Mouse (Mus musculus) layer of hippocampus, adult 9-10 months (tissue): ENCODE measurements around the gene Slc39a10.

Experiments
- DNase-seq: peaks from one replicate; pipeline ENCODE4 v3.0.0; 2022; ENCODE audit warnings: low spot score

Slc39a10 gene

DNA sequence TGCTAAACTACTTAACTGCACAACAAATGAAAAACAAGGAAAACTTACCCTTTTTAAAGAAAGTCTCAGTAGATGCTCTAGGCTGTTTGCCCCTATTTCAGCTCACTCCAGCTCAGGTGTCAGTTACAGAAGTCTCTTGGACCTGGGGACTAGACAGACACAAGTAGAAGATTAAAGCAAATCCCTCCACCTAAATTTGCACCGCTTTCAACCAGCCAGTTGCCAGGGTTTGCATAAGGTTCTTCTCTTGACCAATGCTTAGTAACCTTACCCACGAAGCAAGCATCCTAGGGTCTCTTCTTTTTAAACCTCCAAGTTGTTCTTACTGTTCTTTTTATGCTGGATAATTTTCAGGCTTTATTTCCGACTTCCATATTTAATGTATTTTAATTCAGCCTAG is at the start of gene Slc39a10:
TSS of gene Slc39a10 (minus strand) at position 101 of the 400 bp plus-strand sequence.
- DNase-seq = no peak

DNA sequence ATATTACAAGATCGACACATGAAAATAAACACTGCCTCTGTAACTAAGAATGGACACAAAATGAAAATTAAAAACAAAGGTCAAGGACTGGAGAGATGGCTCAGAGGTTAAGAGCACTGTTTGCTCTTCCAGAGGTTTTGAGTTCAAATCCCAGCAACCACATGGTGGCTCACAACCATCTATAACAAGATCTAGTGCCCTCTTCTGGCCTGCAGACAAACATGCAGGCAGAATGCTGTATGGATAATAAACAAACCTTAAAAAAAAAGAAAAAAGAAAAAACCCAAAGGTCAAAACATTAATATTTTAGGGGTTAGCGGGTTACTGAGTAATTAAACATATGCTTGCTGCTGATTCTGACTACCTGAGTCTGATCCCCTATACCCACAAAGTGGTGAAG is 46.6 kb upstream of the Slc39a10 start:
- DNase-seq = no peak

DNA sequence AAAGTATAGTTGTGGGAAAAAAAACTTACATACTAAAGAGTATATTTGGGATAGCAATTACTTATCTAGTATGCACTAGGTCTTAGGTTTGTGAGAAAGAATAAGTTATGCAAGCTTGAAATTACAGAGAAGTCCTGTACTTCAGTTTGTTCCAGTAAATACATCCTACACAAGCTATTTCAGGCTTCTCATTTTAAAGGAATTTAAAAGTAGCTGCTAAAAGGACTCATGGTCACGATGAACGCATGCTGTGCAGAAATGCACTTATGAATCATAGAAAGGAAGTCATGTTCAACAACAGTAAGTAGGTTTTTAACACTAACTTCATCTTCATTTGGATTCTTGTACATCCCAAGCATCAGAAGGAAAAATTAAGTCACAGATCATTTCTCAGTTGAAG is 45.0 kb upstream of the Slc39a10 start:
- no peak for DNase-seq

DNA sequence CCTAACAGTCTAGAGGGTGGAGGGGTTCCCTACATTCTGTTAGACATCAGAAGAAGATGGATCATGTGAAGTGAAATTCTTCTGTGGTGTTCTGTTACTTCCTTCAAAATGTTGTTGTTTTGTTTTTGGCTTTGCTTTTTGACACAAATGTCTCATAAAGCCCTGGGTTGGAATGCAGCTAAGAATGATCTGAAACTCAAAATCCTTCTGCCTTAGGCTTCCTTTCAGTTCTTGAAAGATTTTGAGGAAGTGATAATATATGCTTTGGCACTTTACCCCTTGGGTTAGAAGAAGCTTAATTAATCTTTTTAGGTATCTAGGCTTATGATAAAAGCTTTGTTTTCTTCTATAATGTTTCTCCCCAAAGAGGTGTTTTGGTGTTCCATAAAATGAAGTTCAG is 34.5 kb upstream of the Slc39a10 start:
- no peak for DNase-seq

DNA sequence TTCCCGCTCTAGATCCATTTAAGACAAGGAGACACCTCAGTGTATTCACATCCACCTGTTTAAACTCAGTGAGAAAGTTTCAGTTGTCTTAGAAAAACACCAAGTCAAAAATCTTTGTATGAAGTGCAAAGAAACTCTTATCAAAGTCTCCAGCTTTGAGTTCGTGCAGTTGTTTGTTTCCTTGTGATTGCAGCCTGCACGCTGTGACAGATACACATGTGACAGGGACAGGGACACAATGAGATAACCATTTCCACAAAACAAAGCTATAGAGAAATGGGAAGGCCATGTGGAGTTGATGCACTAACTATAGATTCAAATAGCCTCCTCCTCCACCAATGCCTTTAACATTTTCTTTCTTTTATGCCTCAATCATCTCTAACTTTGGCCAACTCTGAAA is 33.6 kb upstream of the Slc39a10 start:
- no peak for DNase-seq

DNA sequence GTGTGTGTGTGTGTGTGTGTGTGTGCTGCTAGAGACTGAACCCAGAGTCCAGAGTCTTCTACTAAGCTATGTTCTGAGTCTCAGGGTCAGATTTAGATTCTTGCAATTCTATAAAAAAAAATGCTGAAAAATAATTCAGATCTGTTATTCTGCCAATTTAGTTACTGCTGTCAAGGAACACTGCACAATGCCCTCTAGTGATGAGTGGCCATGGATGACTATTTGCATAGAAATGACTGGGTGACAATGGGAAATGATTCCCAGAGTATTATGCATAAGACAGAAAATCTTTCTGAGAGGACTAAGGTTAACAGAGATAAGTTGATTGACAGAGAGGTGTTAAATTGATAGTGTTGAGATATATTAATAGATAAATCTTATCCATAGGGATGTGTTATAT is 32.3 kb upstream of the Slc39a10 start:
- DNase-seq = no peak

DNA sequence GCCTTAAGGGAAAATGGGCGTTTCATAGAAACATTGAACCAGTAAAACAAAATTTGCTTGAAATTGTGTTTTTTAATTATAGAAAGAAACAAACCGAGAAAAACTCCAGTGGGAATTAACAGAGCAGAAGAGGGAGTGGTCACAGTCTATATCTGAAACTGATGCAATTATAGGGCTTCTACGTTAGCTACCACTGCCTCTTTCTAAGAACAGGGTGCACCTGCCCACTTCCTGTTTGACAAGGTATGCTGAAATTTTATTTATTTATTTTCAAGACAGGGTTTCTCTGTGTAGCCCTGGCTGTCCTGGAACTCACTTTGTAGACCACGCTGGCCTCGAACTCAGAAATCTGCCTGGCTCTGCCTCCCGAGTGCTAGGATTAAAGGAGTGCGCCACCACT is 30.3 kb upstream of the Slc39a10 start:
- no peak for DNase-seq

DNA sequence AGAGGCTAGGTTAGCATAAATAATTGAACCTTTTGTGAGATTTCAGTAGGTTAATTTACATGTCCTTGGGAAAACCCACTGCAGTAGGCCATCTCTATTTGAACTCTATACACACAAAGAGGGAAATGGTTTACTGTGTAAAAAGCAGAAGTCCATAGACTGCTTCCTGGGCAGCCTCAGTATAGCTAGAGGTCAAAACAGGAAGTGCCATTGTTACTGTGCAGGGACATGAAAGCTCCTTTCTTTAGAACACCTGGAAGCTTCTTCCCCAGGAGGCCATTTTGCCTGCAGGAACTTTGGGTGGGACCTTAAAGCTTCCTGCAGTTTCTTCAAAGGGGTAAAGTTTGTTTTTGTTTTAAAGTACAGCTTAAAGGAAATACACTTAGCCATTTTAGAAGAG is 29.0 kb upstream of the Slc39a10 start:
- DNase-seq = no peak

DNA sequence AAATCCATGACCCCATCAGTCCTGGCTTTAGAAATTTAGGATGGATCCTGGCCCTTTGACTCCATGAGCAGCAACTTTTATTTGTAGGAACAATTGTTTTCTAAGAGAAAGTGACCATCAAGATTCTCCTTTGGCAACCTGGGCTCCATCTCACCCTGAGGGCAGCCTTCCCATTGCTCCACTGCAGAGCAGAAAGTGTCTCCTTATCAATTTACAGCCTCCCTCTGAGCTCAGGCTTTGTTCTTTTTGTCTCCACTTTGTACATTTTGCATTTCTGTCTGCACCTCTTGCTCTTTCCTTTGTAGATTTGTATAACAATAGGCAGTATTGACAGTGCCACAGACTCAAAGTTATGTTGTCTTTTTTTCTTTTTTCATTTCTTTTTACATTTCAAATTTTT is 23.6 kb upstream of the Slc39a10 start:
- DNase-seq = no peak

DNA sequence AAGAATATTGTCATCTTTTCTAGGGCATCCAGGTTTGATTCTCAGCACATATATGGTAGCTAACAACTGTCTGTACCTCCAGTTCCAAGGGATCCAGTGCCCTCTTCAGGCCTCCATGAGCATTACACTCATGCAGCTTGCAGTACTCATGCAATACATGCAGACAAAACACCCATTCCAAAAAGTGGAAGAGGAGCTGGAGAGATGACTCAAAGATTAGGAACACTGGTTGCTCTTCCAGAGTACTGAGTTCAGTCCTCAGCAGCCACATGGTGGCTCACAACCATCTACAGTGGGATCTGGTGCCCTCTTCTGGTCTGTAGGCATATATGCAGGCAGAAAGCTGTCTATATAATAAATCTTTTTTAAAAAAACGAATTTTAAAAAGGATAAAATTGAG is 21.7 kb upstream of the Slc39a10 start:
- DNase-seq = no peak

DNA sequence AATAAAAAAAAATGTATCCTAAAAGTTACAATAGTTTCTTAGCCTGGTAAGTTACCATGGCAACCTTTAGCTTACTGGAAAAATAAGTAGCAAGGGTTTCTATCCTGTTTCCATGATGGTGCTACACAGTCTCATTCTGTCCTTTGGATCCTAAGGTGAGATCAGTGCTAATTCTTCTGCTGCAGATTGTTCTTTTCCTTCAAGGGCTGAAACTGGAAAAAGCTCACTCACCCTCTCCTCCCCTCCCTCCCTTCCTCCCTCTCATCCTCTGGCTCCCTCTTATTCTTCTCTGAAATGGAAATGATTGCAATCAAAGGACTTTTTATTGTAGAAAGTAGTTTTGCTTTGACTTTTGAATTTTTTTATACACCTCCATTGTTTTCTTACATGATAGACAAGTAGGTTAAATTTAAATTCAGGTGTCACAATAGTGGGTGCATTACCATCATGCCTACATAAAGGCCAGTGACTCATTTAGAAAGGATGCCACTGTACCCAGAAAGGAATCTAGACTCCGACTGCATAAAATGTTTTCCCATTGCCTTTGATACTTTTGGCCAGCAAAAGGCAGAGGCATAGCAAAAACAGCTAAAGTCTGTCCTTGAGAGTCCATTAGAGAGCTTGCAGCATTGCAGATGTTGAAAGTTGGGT is 20.0 kb upstream of the Slc39a10 start:
- DNase-seq = no peak

DNA sequence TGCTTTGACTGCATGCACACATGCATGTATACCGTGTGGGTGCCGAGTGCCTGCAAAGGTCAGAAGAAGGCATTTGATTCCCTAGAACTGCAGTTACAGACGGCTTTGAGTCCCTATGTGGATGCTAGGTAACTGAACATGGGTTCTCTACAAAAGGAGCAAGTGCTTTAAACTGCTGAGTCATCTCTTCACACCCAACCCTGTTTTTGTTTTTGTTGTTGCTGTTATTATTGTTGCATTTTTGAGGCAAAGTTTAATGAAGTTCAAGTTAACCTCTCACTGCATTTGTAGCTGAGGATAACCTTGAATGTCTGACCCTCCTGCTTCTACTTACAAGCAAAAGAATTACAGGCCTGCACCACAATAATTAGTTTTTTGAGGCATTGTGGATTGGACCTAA is 17.5 kb upstream of the Slc39a10 start:
- DNase-seq = no peak

DNA sequence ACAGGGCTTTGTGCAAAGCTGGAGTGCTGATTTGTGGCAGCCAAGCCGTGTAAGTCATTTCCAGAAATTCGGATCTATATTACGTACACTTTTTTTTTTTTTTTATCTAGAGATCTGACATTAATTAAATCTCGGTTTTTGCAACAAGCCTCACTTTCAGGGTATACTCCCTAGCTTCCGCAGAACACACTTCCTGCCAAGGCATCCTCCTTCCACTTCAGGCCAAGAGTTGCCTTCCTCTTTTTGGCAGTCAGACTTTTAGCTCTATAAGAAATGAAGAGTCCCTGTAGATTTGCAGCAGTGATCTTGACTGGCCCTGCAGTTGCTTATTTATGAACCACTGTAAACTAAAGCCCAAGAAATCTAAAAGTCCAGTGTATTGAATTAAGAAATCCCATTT is 13.1 kb upstream of the Slc39a10 start:
- DNase-seq = no peak

DNA sequence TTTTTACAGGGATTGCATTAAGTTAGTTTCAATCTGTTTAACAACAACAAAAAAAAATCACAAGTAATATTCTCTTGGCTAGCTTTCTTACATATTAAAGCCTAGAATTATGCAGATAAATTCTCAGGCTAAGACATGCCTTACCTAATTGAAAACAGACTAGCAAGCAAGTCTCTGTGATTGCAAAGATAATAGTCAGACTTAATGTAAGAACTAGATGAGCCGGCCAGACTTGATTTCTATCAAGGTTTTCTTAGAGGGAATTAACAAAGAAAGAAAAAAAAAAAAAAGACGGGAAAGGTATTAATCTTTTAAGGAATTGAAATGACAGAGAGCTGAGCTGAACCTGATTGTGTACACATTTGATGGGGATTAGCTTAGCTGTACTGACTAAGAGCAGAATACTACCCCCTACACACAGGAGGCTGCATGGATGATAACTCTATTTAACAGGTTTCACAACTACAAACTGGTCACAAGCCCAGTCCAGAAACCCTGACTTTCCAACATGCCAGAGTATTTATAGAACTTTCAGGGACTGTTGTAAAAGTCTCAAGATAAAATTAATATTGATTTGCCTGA is 9.5 kb upstream of the Slc39a10 start:
- no peak for DNase-seq

DNA sequence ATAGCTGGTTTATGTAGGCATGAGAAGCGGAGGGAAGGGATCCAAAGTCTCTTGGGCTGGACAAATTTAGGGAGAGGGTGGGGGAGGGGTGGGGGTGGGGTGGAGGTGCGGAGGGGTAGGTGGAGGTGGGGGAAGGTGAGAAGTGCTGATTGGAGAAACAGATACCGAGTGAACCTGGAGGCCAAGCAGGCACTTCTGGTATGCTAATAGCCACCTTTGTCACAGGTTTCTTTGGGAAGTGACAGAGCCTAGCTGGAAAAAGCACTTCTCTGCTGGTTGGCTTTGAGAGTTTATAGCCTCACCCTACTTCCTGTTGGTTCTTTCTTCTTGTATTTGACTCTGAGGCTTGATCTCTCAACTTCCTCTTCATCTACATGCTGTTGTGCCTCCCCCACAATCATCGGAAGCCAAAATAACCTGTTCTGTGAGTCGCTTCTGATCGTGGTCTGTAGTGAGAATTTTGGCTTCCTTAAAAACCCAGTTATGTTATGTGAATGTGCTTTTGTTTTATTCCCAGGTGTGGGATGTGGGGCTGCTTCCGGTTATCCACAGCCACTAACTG is 1.7 kb upstream of the Slc39a10 start:
- DNase-seq = no peak

DNA sequence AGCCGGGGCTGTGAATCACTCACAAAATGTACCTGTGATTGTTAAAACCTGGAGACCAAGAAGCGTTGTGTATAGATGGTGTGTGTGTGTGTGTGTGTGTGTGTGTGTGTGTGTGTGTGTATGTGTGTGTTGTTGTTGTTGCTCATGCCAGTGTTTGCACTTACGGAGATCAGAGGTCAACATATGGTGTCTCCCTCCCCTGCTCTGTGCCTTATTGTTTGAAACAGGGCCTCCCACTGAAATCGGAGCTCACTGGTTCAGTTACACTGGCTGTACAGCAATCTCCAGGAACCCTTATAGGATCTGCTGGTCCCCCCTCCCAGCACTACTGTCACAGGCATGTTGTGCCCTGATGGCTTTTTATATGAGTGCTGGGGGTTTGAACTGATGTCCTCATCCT is 3.9 kb downstream of the Slc39a10 start:
- DNase-seq = no peak

DNA sequence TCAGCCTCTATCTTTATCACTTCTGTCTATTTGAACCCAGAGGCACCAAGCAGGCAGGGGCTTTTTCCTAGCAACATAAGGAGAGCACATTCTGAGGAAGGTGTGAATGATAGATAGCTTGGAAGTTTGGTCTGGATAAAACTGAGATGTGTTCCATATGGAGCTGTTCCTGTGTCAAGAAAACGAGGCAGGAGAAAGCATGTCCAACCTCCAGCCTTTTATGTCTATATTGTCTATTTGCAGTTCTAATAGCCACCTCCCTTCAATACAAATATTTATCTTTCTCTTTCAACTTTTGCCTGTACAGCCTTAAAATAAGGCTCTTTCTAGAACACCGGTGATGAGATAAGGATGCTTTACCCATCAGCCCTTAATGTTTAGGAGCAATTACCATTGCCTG is 4.3 kb downstream of the Slc39a10 start:
- no peak for DNase-seq

DNA sequence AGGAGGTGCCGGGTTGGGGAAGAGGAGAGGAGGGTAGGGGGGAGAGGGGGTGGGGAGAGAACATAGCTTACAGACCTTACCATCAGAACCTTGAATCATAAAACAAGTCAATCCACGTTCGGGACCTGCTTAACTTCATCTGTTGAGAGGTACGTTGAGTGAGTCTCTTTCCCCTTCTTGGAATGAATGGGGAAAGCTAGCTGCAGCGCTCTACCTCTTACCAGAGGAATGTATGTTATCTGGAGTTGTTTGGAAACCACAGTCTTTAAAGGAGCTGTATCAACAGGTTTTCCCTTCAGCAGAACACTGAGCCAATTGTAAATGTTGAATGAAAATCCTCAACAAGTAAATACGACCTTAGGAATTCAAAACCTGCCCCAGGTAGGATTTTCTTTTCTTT is 4.7 kb downstream of the Slc39a10 start:
- no peak for DNase-seq

DNA sequence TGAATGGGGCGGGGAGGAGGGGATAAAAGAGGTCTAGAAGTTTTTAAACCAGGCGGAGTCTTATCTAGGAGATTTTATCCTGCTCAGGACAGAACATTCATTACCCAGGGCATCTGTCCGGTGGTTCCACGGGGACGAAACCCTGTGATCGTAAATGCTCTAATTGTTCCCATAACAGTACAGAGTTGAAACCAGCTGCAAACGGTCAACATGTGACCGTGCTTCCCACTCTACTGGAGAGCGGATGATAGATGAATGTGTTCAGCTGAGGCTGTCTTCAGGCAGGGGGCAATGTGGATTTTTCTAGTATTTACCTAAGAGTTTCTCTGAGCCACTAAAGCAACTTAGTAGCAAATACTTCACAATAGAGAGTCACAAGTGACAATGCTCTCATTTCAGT is 6.6 kb downstream of the Slc39a10 start:
- DNase-seq = no peak

DNA sequence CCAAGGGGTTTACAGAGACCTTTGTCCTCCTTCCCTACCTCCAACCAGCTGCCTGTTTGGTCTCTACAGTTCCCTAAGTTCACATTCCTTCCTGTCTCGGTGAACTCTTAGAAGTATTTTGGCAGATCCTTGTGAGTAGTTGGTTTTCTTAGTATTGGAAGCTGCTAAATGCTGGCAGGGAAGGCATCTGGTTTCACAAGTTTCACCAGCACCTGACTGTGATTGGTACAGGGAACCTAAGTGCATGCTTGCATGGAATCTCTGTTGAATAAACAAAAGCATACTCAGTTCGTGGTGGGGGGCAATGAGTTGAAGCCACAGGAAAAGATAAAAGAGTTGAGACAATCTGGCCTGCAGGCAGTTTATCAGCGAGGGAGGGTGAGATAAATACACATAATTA is 7.4 kb downstream of the Slc39a10 start:
- DNase-seq = no peak

DNA sequence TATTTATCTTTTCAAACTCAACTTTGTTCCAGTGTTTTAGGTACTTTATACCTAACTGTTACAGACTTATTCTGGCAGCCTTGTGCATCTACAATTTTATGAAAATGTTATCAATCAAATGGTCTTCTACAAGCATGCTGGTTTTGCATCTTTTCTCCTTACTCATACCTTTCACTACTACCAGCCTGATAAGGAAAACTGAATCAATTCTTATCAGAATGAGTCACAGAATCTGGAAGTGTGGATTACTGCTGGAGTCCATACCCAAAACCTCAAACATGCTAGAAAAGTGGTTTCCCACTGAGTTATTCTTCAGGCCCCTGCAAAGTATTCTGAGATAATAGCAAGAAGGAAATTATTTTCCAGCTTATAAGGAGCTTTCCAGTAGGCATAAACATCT is 12.7 kb downstream of the Slc39a10 start:
- no peak for DNase-seq

DNA sequence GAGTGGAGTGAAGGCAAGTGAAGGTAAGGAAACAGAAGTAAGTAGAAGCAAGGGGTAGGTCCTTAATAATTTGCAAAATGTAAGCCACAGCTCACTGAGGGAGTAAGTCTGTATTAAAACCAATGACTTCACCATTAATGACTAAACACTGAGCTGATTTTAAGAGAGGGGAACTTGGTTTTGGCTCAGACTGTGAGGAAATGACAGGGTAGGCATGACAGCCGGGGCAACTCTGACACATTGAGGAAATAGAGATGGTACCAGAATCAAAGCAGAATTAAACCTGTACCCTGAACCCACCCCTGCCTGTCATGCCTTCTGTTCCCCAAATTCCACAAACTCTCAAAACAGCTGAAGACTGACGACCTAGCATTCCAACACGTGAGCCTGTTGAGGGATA is 18.9 kb downstream of the Slc39a10 start:
- no peak for DNase-seq

DNA sequence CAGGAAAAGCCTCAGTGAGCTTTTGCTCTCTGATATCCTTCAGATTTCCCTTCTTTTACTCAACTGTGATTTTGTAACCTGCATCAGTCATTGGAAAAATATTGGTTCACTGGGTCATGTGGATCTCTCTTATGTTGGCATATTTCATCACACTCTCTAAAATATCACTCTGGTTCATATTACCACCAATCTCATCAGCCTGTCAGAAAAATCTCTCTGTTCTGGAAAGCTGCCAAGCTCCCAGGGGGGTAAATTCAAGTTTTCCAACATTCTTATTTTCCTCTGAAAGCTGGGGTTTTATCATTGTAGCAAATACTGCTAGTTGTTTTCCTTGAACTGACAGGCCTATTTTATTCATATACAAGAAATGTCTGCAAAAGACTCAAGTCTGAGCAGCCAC is 22.9 kb downstream of the Slc39a10 start:
- no peak for DNase-seq
